Mouse (Mus musculus) right cerebral cortex, postnatal 14 days (tissue): ENCODE results near the gene Kif23.

Experiments
- DNase-seq: peaks from one replicate; pipeline ENCODE4 v3.0.0; 2022

Kif23 gene

DNA sequence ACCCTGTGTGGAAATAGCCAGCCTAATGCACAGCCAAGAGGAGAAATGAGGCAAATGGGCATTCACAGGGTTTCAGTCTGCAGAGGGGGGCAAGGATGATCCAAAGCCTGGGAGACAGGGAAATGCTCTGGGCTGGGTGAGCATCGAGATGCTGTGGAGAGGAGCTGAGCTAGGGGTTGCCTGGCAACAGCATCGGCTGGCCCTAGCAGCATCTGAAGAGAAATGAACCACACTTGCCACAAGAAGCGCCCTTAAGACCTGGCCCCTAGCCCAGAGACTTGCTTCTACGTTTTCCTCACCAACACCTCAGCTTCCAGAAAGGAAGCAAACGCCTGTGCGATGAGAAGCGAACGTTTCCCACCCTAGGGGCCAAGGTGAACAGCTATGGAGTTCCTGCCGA is 44.1 kb downstream of the Kif23 start:
- DNase-seq, result peak; percentile 45

DNA sequence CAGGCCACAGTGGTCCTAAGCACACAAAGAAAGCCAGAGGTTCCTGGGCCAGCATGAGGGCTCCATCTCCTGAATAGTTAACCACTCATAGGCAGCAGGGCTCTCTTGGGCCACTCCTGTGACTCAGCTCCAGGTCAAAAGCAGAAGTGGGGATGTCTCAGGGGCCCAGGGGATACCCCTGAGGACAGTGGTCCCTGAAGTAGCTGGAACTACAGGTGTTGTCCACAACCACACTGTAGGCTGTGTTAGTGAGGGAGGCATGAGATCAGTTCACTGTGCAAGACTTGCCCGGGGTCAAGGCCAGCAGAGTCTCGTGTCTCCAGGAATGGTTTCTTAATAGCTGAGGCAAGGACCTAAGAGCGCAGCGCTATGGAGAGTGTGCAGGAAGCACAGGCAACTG is 45.0 kb downstream of the Kif23 start:
- no peak for DNase-seq

DNA sequence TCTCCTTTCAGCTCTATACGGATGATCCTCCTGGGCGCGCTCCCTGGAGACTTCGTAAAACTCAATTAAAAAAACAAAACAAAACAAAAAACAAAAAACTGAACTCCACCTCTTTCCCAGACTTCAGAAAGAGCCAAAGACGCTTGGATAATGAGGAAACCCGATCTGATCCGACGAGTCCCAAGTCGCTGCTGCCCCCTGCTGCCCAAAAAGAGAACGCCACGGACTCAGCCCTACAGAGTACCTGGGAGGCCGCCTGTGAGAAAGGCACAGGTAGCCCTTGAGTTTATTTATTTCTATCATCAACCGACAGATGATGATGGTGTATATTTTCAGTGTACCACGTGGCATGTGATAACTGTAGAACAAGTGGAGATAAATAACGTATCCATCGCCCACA is 46.8 kb downstream of the Kif23 start:
- peak; percentile 90 for DNase-seq

DNA sequence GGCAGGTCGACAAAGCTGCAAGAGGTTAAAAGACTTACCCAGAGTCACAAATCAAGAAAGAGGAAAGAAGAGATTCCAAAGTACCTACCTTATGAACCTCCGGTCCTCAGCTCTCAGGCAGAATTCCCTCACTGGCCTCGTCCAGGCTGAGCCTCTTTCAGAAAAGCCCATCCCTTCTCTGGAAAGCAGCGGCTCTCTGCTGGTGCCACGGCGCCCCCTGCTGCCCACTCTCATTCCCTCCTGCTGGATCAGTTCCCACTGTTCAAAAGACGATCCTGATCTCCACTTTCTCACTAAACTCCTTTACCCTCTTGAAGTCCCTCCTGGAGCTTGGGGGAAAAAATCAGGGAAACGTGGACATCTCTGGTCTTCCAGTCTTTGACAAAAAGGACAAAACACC is 48.2 kb downstream of the Kif23 start:
- DNase-seq, result peak; percentile 92

DNA sequence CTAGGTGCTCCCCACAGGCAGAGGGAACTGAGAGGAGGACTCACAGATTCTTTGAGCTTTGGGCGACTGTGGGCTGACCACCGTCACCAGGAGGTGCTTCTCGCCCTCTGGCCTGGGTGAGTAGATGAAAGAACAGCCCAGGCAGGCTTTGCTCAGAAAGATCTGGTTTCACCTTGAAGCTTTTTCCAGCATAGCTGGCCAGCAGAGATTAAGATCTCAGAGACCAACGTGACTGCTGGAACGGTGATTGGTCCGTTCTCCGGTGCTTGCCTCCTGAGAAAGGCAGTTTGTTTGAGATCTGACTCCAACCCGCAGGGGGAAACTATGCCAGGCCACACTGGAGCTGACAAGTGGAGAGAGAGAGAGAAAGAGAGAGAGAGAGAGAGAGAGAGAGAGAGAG is 51.6 kb downstream of the Kif23 start:
- DNase-seq, result no peak

DNA sequence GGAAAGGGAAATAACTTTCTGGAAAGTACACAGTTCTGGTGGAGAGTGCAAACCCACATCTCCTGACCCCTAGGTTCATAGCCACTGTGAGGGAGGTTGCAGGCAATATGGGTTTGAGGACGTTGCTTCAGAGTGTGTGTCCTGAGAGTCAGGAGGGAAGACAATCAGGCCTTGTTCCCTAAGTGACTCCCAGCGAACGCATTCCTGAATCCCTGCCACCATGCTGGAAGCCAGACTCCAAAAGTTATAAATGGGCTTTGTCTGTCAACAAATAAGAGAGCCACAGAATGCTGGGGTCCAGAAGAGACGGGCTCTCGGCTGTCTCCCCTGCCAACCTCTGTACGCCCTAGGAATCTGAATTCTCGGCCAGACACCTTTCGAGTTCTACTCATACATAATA is 56.7 kb downstream of the Kif23 start:
- no peak for DNase-seq

DNA sequence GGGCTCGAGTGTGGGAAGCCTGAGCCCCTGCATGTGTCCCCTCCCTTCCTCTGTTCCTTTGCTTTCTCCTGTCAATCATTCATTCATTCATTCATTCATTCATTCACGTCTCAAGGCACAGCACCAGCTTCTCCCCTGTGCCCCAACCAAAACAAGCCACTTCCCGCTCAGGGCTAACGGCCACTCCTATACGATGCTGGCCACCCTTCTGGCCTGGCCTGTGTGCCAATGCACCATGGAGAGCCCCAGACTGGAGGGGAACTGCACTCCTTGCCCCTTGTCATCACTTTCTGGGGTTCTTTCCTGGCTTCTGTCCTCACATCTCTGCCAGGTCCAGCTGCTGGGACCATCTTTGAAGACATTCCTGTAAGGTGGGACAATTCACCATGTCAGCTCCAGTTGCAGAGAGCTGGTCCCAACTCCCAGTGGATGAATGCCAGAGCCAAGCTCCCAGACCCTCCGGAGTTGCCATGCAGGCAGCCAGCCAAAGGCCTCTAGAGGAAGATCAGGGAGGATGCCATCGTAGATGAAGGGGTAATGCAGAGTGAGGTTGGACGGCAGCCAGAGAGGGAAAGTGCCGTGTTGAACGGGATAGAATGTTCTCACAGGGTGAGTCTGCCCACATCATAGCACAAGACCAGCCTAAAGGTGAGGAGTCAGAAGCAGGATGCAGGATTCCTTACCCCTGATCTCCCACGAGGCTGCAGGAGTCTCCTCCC is 58.8 kb downstream of the Kif23 start:
- peak; percentile 17 for DNase-seq

DNA sequence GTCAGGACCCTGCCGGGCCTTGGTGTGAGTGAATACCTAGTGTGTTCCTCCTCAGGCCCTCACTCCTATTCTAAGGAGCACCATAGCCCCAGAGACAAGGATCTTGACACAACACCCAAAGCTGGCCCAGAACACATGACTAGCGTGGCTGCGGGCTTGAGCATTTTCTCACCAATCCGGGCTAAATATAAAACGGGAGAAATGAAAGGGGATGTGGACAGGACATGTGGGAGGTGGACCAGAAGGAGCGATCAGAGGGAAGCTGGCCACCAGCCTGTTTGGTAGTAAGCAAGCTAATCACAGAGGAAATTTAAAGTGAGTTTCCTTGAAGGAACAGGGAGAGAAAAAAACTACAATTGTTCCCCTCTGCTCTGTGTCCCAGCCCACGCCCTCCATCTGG is 60.6 kb downstream of the Kif23 start:
- DNase-seq, result no peak

DNA sequence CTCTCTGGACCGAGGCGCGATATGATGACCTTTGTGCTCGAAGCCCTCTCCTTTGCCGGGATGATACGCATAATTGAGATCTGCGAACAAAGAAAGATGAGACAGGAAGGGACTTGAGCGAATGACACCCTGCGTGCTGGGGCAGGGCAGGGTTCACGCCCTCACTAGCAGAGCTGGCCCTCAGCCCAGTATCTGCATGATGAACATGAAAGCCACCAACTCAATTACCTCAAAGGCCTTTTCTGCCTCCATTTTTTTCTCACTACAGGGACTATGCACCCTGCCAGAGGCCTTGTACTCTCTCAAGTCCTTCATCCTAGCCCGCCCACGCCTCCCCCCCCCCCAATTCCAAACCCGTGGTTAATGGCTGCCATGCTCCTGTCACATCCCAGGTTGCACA is 61.6 kb downstream of the Kif23 start:
- no peak for DNase-seq

DNA sequence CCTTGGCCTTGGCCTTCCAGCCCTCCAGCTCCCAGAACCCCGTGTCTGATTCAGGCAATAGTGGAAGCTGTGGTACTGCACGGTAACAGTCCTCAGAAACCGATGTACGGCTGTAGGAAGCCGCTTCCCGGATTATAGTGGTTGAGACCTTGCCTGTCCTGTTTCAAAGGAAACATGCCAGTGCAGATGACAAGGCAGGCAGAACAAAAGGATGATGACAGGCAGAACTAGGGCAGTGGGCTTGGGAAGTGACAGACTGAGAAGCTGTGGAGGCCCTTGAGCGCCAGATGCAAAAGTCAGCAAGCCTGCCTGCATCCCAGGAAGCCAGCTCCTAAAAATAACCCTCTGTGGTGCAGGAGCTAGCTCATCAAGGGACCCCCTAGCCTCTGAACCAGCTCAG is 62.2 kb downstream of the Kif23 start:
- no peak for DNase-seq

DNA sequence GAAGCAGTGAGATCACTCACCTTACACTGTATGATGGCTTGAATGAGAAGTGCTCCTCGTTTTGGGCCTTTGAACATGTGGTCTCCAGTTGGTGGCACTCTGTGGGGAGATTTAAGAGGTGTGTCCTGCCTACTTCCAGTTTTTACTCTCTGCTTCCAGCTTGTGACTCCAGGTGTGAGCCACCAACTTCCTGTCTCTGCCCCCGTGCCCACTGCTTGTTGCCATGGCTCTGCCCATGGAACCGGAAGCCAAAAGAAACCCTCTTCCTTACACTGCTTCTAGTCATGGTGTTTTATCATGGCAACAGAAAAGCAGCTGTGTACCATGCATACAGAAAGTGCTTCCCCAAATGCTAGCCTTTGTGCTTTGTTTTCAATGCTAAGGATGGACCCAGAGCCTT is 64.4 kb downstream of the Kif23 start:
- DNase-seq, result no peak

DNA sequence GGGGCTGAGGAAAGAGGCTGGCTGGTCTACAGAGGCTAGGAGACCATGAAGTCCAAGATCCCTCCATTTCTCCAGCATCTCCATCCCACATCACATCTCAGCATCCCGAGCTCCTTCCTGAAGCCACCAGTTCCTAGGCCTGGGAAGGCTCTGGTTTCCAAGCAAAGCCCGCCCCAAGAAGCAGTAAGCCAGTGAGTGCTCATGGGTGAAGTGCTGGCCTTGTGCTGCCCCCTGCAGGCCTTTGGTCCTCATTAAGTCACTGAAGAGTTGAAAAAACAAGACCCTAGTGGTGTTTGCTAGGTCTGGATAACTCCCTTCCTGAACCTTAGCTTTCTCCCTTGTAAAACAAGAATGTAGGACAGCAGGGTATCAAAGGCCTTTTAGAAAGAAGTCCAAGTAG is 67.7 kb downstream of the Kif23 start:
- peak; percentile 82 for DNase-seq

DNA sequence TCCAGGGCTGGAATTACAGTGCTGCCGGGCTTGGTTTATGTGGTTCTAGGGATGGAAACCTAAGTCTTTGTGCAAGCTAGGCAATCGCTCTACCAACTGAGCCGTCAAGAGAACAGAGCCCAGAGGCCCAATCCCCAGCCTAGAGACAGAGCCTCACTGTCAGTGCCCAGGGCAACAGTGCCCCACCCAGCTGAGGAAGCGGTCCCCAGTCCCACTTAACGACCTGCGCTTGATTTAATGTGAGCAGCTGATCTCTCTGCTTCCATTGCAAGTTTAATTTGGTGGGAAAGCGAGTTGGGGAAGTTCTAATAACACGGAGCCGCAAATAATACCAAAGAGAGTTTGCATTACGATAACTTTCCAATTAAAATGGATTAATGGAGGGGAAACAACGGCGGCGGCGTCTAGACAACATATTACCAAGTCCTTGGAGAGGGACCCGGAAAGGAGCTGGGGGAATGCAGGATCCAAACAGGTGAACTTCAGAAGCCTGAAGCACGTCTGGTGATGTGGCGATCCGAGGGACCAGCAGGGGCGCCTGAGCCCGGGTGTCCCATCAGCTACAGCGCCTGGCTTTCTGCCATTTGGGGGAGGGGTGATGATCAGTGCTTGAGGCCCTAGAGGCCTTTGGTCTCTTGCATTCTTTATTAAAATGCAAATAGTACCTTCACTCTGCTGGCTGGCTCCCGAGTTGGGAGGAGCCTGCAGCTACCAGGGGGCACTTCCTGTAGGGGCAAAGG is 69.0 kb downstream of the Kif23 start:
- peak; percentile 42 for DNase-seq

DNA sequence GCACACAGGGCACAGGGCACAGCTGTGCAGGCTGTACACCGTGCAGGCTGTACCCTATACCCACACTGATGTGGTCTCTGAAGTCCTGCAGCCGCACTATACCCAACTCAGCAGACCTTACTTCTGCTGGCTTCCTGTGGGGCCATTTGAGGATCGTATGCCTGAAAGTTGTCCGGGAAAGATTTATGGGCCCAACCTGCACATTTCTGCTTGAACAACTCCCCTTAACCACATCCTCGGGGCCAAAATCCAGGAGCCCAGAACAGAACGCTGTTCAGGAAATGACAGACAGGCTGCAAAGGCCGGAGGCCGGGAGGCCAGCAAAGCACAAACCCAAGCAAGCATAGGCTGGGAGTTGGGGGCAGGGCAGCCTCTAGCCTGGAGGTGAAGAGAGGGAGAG is 73.2 kb downstream of the Kif23 start:
- DNase-seq, result no peak

DNA sequence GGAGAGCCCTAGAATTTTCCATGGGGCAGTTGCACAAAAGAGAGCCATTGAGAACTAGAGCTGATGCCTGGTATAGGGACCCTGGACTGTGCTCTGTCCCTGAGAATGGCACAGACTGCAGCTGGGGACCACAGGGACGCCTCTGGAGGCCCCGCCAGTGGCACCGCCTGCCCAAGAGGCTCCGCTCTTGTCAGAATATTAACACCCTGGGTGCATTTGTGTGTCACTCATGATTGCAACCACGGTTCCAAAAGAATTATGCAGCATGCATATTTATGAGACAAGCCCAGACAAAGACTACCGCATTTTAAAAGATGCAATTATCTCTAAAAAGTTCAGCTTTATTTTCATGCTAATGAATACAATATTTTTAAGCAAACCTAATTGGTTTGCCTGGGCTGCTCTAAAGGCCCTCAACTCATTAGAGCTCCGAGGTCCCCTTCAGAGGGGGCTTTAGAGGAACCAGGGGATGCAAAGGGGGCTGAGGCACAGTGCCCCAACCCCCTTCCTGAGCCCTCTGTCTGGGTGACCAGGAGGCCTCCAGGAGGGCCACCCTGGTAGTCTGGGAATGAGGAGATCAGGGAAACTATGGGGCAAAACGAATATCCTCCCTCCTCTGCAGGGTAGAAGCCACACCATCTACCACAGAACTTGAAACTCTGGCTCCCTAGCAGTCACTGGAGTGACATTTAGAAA is 74.2 kb downstream of the Kif23 start:
- DNase-seq, result no peak

DNA sequence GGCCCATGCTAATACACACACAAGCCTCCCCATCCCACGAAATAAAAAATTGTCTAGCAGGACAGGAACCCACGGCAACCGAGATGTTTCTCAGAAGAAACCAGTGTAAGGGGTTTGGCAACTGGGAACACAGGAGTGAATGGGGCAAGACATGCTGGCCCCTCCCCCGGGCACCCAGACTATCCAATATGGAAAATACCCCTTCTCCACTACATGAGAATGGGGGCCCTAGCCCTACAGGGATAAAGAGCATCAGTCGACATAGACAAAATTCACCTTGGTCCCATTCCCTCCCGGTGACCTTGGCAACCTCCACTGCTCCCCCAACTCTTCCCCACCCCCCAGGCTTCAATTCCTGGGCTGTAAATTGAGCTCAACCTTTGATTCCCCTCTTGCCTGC is 74.7 kb downstream of the Kif23 start:
- no peak for DNase-seq

DNA sequence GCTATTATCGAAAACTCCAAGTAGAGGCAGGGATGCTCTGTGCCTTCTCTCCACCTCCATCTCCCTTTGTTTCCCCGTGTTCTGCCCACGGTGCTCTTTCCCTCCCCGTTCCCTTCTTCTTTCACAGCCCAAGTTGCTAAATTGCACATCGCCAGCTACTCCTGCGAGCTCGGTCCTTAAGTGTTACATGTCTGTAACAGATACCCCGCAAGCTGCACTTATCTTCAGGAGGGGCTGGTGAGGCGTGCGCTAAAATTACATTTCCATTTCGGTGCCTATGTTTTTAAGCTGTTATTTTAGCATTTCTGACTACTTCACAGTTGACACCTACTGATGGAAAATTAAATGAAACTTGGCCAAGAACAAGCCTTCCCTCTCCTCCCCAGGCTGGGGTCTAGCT is 78.9 kb downstream of the Kif23 start:
- DNase-seq, result no peak
